Mouse (Mus musculus) colon, adult 2 months (tissue): ENCODE results near the gene Tcl1b5. TPM values are rescaled to one million over a fixed set of nuclear protein-coding genes. Genes with fewer than 3 reads are reported as not detected.

ENCODE experiments used
- polyA plus RNA-seq: library from polyadenylated mRNA; depleted of rRNA; stranded (reverse); fragments of >200 nt; gene quantifications from 2 replicates; pipeline ENCODE4 v1.2.3, GENCODE M21; 2012; rRNA removed

The Tcl1b5 gene
- not detected in 2 replicates for polyA plus RNA-seq

GRCm38 (mm10) chr12:105176044-105176443, at the start of gene Tcl1b5:
Gene Tcl1b5 (plus strand): TSS chr12:105176344.

GRCm38 (mm10) chr12:105145714-105146113, 30.4 kb upstream of the Tcl1b5 start, which contains the start of gene Tcl1b2:
Gene Tcl1b2 (plus strand): TSS chr12:105146014.

GRCm38 (mm10) chr12:105159390-105159789, 16.8 kb upstream of the Tcl1b5 start, which contains the start of gene Tcl1b1:
Gene Tcl1b1 (plus strand): TSS chr12:105159690.

GRCm38 (mm10) chr12:105190743-105191142, 14.6 kb downstream of the Tcl1b5 start, which contains the start of gene Tcl1b3:
Gene Tcl1b3 (plus strand): TSS chr12:105191043.

GRCm38 (mm10) chr12:105201657-105202056, 25.5 kb downstream of the Tcl1b5 start, which contains the start of gene Tcl1b4:
Gene Tcl1b4 (plus strand): TSS chr12:105201957.

GRCm38 (mm10) chr12:105222601-105223319, 46.6 kb downstream of the Tcl1b5 start, which contains the start of gene Tcl1:
Gene Tcl1 (minus strand): TSS chr12:105222793.

Other genes with a start within 250 kb of the Tcl1b5 start
- 3.4 and 3.6 TPM in 2 replicates for gene Syne3, start 166.5 kb upstream of the Tcl1b5 start, polyA plus RNA-seq
- 93.3 and 108 TPM in 2 replicates for gene Glrx5, start 143.7 kb upstream of the Tcl1b5 start, polyA plus RNA-seq
- gene Tcl1b2, start 30.3 kb upstream of the Tcl1b5 start, polyA plus RNA-seq = not detected in 2 replicates
- not detected in 2 replicates for gene Tcl1b1, start 16.7 kb upstream of the Tcl1b5 start, polyA plus RNA-seq
- not detected in 2 replicates for gene Tcl1b3, start 14.7 kb downstream of the Tcl1b5 start, polyA plus RNA-seq
- gene Tcl1b4, start 25.6 kb downstream of the Tcl1b5 start, polyA plus RNA-seq = not detected in 2 replicates
- gene Tcl1, start 46.4 kb downstream of the Tcl1b5 start, polyA plus RNA-seq = not detected in 2 replicates
- not detected in 2 replicates for gene Tunar, start 157.5 kb downstream of the Tcl1b5 start, polyA plus RNA-seq